Mouse (Mus musculus) hindbrain, postnatal 0 days (tissue): ENCODE results near the gene Nexn. TPM values are rescaled to one million over a fixed set of nuclear protein-coding genes. Genes with fewer than 3 reads are reported as not detected.

ENCODE experiments used
- ATAC-seq: fragments of 200-750 bp; cut with Nextera tagmentation; 2 replicates; pipeline ENCODE4 v1.8.0; 2017; ENCODE audit warnings: mild to moderate bottlenecking, moderate TSS enrichment, moderate library complexity
- DNase-seq: peaks from one replicate; pipeline ENCODE4 v3.0.0-alpha.2; 2015; ENCODE audit warnings: low spot score
- H3K27ac ChIP-seq: fragments of 300-500 bp; sonication (generic); 2 replicates; pipeline ENCODE4 v1.5.1; 2014; ENCODE audit warnings: mild to moderate bottlenecking
- H3K27me3 ChIP-seq: fragments of 300-500 bp; sonication (generic); 2 replicates; pipeline ENCODE4 v1.6.1; 2014; ENCODE audit warnings: low read length, mixed read lengths; ENCODE audit not compliant: insufficient read depth
- H3K36me3 ChIP-seq: fragments of 300-500 bp; sonication (generic); 2 replicates; pipeline ENCODE4 v1.6.1; 2014; ENCODE audit warnings: low read length, mixed read lengths; ENCODE audit not compliant: insufficient read depth
- H3K4me1 ChIP-seq: fragments of 300-500 bp; sonication (generic); 2 replicates; pipeline ENCODE4 v1.6.1; 2014; ENCODE audit warnings: antibody characterized with exemption, low read length, mixed read lengths; ENCODE audit not compliant: insufficient read depth
- H3K4me2 ChIP-seq: fragments of 300-500 bp; sonication (generic); 2 replicates; pipeline ENCODE4 v1.6.1; 2014; ENCODE audit warnings: low read depth, mild to moderate bottlenecking, low read length, moderate library complexity, mixed read lengths
- H3K4me3 ChIP-seq: fragments of 300-500 bp; sonication (generic); 2 replicates; pipeline ENCODE4 v1.5.1; 2014; ENCODE audit warnings: low read length
- H3K9ac ChIP-seq: fragments of 300-500 bp; sonication (generic); replicated peaks from 2 replicates; pipeline ENCODE4 v1.6.1; 2014; ENCODE audit warnings: mild to moderate bottlenecking, low read length, moderate library complexity, mixed read lengths
- H3K9me3 ChIP-seq: fragments of 300-500 bp; sonication (generic); 2 replicates; pipeline ENCODE4 v1.6.1; 2016; ENCODE audit warnings: low read length, mixed read lengths
- CTCF ChIP-seq: IDR thresholded peaks from 2 replicates; pipeline ENCODE4 v1.5.1; 2016; ENCODE audit warnings: antibody characterized with exemption, control low read depth, low read depth
- WGBS: fragments of 180-500 bp; shearing (Covaris S2); extraction: QIAGEN DNeasy Blood & Tissue Kit; methylation state at CpG from one replicate; pipeline ENCODE4 v1.1.7; 2014; 5-methylcytosine and 5-hydroxymethylcytosine counted together
- polyA plus RNA-seq: library from polyadenylated mRNA; unstranded; fragments of >200 nt; fragmentation: Nextera tagmentation; extraction: Ambion mirVana; gene quantifications from 2 replicates; pipeline ENCODE4 v1.2.1, GENCODE M21; 2015
- total RNA-seq: library from RNA; depleted of rRNA; stranded (reverse); fragments of >200 nt; gene quantifications from 2 replicates; pipeline ENCODE4 v1.2.3, GENCODE M21; 2014

The Nexn gene
- total and polyA plus RNA-seq, 2 experiments from 2014 or later = 0.37 to 2.5 TPM

DNA sequence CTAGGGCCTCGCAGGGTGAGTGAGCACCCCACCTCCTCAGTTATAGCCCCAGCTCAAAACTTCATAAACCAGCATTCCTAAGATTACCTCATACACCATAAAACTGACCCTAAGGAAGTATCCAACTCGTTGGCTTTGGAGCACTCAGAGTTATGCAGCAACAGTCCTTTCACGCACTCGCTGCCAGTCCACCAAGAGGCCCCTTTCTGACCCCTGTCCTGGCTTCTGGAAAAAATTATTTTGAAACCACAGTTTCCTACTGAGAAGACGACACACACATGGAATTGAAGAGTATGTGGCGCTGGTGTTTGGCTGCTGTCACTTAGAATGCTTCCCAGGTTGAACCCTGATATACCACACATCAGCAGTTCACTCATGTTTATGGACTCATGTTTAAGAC is 25.7 kb upstream of the Nexn start:
- Histone ChIP-seq H3K4me3 (no peak overlapping the region), H3K9me3 (no peaks in the 10 kb centered on the region), H3K27ac (no peak overlapping the region), H3K36me3 (peaks cover 25% of the 10 kb centered on the region), H3K27me3 (no peaks in the 10 kb centered on the region), H3K9ac (no peak overlapping the region), H3K4me1 (no peaks in the 10 kb centered on the region), H3K4me2 (no peak overlapping the region)
- ATAC-seq (no peak), DNase-seq (no peak)
- 91% methylated on average over 6 of the region's 6 CpGs for WGBS
- no peak for TF ChIP-seq CTCF

- no peak for TF ChIP-seq CTCF
- no peak for ATAC-seq
- 92% methylated on average over 17 of the region's 17 CpGs for WGBS
- H3K4me3 ChIP-seq = no peak overlapping the region
- H3K27ac ChIP-seq = no peak overlapping the region
- H3K4me2 ChIP-seq = no peak overlapping the region
- H3K36me3 ChIP-seq = peaks cover 23% of the 10 kb centered on the region; the same call in 1 of the 2 replicates
- H3K4me1 ChIP-seq = no peaks in the 10 kb centered on the region
- H3K27me3 ChIP-seq = no peaks in the 10 kb centered on the region
- no peaks in the 10 kb centered on the region for H3K9me3 ChIP-seq
- H3K9ac ChIP-seq = no peak overlapping the region
- no peak for DNase-seq
These were observed 24.1 kb upstream of the Nexn start for GRCm38 (mm10) chr3:152290175-152290798.

GRCm38 (mm10) chr3:152288740-152289139 is 22.6 kb upstream of the Nexn start:
- no peak overlapping the region for H3K4me3 ChIP-seq
- no peak for TF ChIP-seq CTCF
- WGBS = 49% methylated on average over 4 of the region's 4 CpGs
- H3K4me2 ChIP-seq = no peak overlapping the region
- H3K9me3 ChIP-seq = no peaks in the 10 kb centered on the region
- H3K9ac ChIP-seq = no peak overlapping the region
- H3K27me3 ChIP-seq = no peaks in the 10 kb centered on the region
- ATAC-seq (0 out of 2 replicates have a peak, but pooled peaks have one; percentile 32), DNase-seq (peak; percentile 35)
- H3K36me3 ChIP-seq = peaks cover 22% of the 10 kb centered on the region; the same call in 1 of the 2 replicates
- no peak overlapping the region for H3K27ac ChIP-seq
- no peaks in the 10 kb centered on the region for H3K4me1 ChIP-seq

- Histone ChIP-seq H3K9ac (no peak overlapping the region), H3K36me3 (peaks cover 24% of the 10 kb centered on the region; the same call in 1 of the 2 replicates), H3K4me3 (no peak overlapping the region), H3K4me1 (no peaks in the 10 kb centered on the region), H3K9me3 (no peaks in the 10 kb centered on the region), H3K27me3 (no peaks in the 10 kb centered on the region), H3K27ac (no peak overlapping the region), H3K4me2 (no peak overlapping the region)
- DNase-seq = no peak
- WGBS = 88% methylated on average over 5 of the region's 5 CpGs
- ATAC-seq = 0 out of 2 replicates have a peak, but pooled peaks have one; percentile 29
- TF ChIP-seq CTCF = no peak
These were observed 22.1 kb upstream of the Nexn start for GRCm38 (mm10) chr3:152288276-152288675.

- H3K4me2 ChIP-seq = no peak overlapping the region
- no peak for DNase-seq
These were observed 21.7 kb upstream of the Nexn start for GRCm38 (mm10) chr3:152287810-152288209.

DNA sequence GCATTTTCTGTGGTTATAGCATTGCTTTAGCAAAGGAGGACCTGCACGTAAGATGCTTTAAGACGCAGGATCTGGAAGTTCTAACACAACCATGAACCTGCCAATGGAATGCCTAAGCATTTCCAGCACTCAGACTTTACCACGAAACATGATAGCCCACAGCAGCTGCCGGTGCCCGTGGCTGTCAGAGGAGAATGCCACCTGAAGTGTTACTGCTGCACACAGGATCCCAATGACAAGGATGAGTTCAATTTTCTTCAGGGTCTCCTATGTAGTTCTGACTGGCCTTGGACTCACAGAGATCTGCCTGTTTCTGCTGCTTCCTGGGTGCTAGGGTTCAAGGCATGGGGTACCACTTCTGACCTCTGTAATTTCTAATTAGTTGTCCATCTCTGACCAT is 18.6 kb upstream of the Nexn start:
- DNase-seq (no peak), ATAC-seq (no peak)
- H3K4me3 ChIP-seq = no peak overlapping the region
- H3K27ac ChIP-seq = no peak overlapping the region
- no peak overlapping the region for H3K9ac ChIP-seq
- no peak for TF ChIP-seq CTCF
- no peaks in the 10 kb centered on the region for H3K4me1 ChIP-seq
- no peaks in the 10 kb centered on the region for H3K27me3 ChIP-seq
- H3K4me2 ChIP-seq = no peak overlapping the region
- 94% methylated on average over 5 of the region's 5 CpGs for WGBS
- peaks cover 33% of the 10 kb centered on the region; the same call in 1 of the 2 replicates for H3K36me3 ChIP-seq
- H3K9me3 ChIP-seq = no peaks in the 10 kb centered on the region

More at GRCm38 (mm10) chr3:152287810-152288209, 21.7 kb upstream of the Nexn start:
- no peak for ATAC-seq
- 80% methylated on average over 9 of the region's 9 CpGs for WGBS
- H3K9ac ChIP-seq = no peak overlapping the region
- no peaks in the 10 kb centered on the region for H3K4me1 ChIP-seq
- no peak overlapping the region for H3K4me3 ChIP-seq
- H3K27me3 ChIP-seq = no peaks in the 10 kb centered on the region
- no peak for TF ChIP-seq CTCF
- no peaks in the 10 kb centered on the region for H3K9me3 ChIP-seq
- H3K36me3 ChIP-seq = peaks cover 28% of the 10 kb centered on the region; the same call in 1 of the 2 replicates
- no peak overlapping the region for H3K27ac ChIP-seq

DNA sequence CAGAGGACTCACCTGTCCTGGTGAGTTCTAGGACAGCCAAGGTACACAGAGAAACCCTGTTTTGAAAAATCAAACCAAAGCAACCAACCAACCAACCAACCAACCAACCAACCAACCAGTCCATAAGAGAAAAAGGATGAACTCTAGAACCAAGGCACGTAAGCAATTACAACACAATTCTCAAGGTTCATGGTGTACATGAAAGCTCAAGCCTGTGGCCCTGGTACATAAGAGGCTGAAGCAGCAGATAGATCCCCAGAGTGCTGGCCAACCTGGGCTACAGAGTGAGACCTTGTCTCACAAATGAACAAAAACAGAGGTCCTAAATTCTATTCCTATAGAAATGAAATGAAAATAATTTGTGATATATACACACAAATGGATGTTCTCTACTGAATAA is 18.2 kb upstream of the Nexn start:
- no peak for TF ChIP-seq CTCF
- H3K27me3 ChIP-seq = no peaks in the 10 kb centered on the region
- H3K27ac ChIP-seq = no peak overlapping the region
- H3K4me1 ChIP-seq = no peaks in the 10 kb centered on the region
- no peak overlapping the region for H3K4me2 ChIP-seq
- no peak overlapping the region for H3K4me3 ChIP-seq
- peaks cover 33% of the 10 kb centered on the region; the same call in 1 of the 2 replicates for H3K36me3 ChIP-seq
- no peak overlapping the region for H3K9ac ChIP-seq
- H3K9me3 ChIP-seq = no peaks in the 10 kb centered on the region
- DNase-seq (no peak), ATAC-seq (no peak)
- WGBS = 100% methylated on average over 1 of the region's 1 CpGs
